Mouse (Mus musculus) CD8-positive naive resting alpha-beta T cell, adult 2 months (primary cell): ENCODE results near the gene Drc3.

Experiments used
- DNase-seq, 2 experiments: peaks; one replicate each; pipeline ENCODE4 v3.0.0; 2022; ENCODE audit warnings: low read depth in 2 of 2, low spot score in 2 of 2

Drc3 gene

DNA sequence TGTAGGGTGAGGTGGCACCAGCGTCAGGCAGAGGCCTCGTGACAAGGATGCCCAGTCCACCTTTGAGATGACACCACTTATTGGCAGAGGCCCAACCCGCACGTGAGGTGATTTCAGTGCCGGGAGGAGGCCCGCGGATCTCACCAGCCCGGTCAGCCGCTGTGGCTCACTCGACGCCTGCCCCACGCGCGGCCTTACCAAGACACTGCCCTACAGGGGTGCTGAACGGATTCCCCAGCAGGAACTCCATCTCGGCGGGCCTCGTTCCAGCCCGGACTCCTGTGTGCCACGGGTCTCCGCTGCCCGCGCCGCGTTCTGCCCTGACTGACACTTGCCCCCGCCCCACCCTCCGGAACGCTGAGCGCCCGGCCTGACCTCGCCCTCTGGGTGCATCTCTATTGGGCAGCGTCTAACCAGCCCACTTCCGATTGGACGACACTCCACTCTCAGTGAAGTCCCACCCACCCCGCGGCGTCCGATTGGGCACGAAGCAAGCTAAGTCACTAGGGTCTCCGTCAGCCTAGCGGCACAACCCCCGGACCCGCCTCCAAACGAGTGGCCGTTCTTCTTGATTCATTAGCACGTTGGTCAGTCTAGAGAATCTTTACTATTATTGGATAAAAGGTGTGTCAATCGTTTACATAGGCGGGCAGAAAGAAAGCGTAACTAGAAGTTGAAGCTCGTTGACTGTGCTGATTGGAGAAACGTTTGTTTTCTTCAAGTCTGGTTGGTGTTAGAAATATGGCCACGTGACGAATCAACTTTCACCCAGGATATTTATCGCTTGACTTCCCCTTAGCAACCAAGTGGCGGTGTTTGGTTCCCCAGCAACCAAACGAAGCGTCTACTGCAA lies at the start of gene Drc3, which contains the start of gene Tom1l2:
TSS of gene Drc3 (plus strand) at position 771 of the 853 bp plus-strand sequence.
TSS of gene Tom1l2 (minus strand) at position 347 of the 853 bp plus-strand sequence.
- DNase-seq: peak; percentile 95 to 96

GRCm38 (mm10) chr11:60303497-60303896 lies 49.6 kb upstream of the Drc3 start:
- no peak for DNase-seq

- DNase-seq: no peak
Measured at GRCm38 (mm10) chr11:60305611-60306010, 47.5 kb upstream of the Drc3 start.

DNA sequence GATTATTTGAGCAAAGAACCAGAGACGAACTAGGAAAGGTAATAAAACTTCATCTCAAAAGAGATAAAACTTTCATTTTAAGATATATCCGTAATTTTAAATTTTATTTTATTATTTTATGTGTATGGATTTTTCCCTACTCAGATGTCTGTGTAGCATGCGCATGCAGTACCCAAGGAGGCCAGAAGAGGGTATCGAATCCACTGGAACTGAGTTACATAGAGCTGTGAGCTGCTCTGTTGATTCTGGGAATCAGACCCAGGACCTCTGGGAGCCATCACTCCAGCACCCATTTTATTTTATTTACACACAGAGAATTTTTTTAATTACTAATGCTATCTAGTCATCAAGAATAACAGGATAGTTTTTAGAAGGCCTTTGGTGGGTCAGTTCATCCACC lies 46.3 kb upstream of the Drc3 start:
- DNase-seq: peak in 1 of 2 experiments; percentile 44

- DNase-seq: peak; percentile 25 to 42
Measured at GRCm38 (mm10) chr11:60307375-60307825, 45.7 kb upstream of the Drc3 start.

DNA sequence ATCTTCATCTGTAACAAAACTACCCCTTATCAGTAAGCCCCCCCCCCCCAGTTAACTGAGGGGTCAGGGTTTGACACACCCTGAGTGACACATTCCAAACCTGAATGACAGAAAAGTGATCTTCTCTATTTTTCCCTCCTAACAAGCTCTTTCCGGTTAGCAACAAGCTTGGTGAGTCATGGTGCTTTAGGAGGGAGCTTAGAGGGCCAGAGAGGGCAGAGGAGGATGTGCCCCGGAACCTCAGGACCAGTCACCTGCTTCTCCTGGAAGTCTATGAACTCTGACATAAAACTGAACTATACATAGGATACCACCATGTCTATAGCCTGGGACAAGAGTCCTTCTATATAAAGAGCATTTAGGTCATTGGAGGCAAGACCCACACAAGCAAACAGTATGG lies 45.1 kb upstream of the Drc3 start:
- no peak for DNase-seq

DNA sequence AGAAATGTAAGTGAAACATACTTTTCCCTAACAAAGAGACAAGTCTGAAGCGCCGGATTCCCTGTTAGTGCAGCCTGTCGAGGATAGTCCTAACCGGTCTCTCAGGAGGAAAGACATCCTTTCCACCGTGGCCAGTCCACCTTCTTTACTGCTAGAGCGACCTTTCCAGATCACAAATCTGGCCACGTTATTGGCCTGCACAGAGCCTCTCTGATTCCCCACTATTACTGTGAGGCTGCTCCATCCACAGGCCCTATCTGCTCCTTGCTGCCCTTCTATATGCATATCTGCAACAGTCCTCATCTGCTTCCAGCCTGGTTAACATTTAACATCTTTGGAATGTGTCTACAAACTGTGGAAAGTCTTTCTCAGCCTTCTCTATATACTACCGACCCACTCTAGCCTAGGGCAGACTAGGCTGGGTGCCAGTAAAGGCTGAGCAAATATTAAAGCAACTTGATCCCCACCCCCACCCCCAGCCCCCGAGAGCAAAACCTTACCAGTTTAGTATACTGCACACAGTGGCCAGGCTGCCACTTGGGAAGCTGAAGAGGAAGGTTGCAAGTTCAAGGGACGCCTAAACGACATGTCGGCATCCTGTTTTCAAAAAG lies 44.5 kb upstream of the Drc3 start:
- DNase-seq: no peak

DNA sequence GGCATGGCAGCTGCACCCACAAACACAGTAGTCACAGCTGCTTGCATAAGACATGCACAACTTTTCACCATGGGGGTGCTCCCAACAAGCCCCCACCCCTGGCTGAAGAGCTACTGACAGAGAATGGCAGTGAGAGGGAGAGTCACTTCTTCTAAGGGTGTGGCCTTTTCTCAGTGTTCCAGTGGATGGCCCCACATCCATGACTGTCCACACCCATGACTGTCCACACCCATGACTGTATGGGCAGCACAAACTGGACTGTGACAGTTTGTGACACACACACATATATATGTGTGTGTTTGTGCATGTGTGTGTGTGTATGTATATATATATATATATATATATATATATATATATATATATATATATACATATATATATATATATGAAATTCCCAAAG lies 43.3 kb upstream of the Drc3 start:
- DNase-seq: no peak

GRCm38 (mm10) chr11:60311025-60311854 lies 41.9 kb upstream of the Drc3 start:
- no peak for DNase-seq

DNA sequence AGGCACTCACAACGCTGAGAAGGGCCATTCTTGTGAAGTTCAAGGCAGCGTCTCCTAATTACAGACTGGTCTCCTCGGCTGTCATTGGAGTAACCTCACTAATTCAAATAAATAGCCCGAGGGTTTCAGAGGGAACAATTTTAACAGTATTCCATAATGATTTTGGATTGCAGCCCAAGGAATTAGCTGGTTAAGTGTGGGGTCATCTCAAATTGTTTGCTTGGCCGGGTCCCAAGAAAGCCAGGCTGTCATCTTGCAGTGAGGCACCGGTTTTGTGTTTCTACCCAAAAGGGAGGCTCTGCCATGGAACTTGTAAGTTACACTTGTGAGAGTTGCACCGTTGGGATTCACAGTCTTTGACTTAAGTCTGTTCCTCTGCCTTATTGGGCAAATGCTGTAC lies 36.9 kb upstream of the Drc3 start:
- DNase-seq: no peak

- DNase-seq: no peak
Measured at GRCm38 (mm10) chr11:60316883-60317282, 36.2 kb upstream of the Drc3 start.

DNA sequence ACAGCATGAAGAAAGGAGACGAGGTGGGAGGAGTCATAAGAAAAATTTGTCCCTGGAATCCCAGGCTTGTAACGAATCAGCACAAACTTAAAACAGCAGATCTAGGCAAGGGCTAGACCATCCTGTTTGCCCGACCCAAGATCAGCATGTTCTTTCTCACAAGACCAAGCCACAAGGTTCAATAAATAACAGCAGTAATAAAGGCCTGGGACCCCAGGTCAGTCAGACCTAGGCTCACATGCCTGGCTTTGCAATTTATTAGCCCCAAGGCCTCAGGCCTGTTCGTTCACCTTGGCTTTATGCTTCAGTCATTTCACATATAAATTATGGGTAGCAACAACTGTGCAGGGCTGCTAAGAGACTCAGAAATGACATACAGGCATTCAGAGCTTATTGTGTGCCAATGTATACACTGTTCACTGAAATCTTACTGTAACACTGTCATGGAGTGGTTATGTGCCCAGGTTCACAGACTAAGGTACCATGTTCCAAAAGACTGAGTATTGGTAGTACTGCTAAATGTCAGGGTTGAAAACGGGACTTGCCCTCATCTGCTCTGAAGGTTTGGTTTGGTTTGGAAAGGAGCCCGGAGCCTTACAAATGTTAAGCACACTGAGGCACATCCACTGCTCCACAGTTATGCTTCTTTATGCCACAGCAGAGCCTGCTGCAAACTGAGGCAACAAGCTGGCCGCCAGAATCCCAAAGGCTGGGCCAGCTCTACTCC lies 35.6 kb upstream of the Drc3 start:
- DNase-seq: no peak

GRCm38 (mm10) chr11:60318716-60319115 lies 34.4 kb upstream of the Drc3 start:
- DNase-seq: no peak

DNA sequence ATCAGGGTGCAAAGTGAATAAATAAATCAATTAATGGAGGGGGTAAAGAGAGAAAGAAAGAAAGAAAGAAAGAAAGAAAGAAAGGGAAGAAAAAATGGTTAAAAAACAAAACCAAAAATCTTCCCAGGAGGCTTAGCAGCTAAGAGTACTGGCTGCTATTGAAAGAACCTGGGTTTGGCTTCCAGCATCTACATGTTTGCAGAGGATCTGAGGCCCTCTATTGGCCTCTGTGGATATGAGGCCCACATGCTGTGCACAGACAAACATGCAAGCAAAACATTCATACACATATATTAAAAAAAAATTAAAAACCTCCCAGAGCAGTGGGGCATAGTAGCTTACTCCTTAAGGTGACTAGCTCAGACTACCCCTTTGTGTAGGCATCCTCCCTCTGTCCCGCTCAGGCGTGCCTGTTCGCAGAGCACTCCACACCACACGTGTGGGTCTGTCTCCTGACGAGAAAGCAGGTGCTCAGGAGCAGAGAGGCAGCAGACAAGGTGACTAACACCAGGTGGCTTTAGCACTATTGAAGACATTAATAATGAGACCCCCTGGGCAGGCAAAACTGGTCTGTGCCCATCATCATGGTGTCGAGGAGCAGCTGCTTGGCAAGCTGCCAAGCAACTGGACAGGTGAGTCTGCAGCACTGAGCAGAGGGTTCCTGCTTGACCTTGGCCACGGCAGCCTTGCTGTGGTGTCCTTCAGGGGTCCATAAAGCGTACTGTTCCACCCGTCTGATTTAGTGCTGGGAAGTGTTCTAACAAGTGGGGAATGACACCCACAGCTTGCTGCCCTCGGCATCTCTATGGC lies 33.7 kb upstream of the Drc3 start:
- DNase-seq: no peak

GRCm38 (mm10) chr11:60320426-60321037 lies 32.6 kb upstream of the Drc3 start:
- no peak for DNase-seq

DNA sequence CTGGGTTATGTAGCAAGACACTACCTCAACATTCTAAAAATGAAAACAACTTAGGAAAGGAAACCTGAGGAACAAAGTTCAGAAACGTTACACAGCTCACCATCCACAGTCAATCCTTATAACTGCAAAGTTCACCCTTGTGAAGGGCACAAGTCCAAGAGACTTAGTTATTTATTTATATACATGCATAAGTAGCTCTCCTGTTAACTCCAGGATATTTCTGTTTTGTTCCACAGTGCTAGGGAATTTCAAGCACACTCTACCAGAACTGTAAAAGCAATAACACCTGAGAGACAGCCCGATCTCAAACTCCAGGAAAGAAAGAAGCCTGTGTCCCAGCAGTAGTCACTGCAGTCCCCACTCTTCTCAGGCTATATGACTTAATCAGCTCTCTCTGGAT lies 31.7 kb upstream of the Drc3 start:
- DNase-seq: no peak

DNA sequence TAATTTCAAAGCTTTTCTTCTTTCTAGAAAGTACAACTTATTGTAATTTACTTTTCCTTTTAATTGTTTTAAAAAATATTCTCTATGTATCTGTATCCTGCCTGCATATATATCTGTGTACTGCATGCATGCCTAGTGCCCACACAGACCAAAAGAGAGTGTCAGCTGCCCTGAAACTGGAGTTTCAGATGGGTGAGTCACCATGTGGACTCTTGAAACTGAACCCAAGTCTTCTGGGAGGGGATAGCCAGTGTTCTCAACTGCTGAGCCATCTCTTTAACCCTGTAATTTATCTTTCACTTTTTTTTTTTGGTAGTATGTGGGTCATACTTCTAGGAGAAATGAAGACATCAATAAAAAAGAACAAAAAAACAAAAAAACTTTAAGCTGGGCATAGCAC lies 29.4 kb upstream of the Drc3 start:
- no peak for DNase-seq

DNA sequence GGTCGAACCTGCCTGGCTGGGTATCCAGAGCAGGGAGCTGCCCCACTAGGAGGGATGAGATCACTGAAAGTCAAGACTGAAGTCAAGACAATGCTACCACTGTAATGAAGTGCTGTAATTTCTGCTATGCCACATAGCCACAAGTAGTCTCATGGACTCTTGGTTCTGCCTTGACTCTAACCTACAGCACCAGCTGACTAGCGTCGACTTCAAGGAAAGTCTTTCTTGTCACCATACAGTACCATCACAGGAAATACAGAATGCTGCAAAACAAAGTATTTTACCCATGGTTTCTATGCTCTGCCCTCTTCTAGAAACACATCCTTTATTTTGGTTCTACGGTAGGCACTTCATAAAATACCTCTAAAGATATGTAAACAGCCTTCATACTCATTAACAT lies 22.6 kb upstream of the Drc3 start:
- DNase-seq: no peak

- DNase-seq: no peak
Measured at GRCm38 (mm10) chr11:60333461-60333860, 19.7 kb upstream of the Drc3 start.

DNA sequence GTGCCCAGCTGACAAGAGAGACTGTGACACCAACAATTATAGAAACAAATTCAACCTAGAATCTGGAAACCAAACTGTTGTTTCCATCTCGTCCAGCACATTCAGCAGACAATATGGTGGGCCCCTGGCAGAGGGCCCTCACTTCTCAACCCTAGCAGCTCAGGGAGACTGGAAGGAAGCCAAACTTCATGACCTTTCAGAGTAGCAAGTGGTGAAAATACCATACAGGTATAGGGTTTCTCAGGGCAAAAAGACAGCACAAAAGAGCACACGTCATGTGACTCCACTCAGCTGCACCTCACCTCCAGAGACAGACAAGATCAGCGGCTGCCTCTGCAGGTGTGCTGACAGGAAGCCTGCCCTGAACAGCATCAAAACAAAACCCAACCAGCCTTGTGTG lies 19.0 kb upstream of the Drc3 start:
- no peak for DNase-seq
